Mouse (Mus musculus) layer of hippocampus, postnatal 10 days (tissue): Measurements from ENCODE around the gene Llgl2. TPM values are rescaled to one million over a fixed set of nuclear protein-coding genes. Genes with fewer than 3 reads are reported as not detected.

Source experiments
- DNase-seq, 2 experiments: peaks; one replicate each; pipeline ENCODE4 v3.0.0; 2021; ENCODE audit warnings: low spot score in 2 of 2
- total RNA-seq, 2 experiments: library from RNA; stranded (reverse); gene quantifications; 2 replicates each; pipeline ENCODE4 v1.2.3; 2021

Llgl2 gene
- total RNA-seq, 2 experiments from 2014 or later: 0.73 to 1.0 TPM

DNA sequence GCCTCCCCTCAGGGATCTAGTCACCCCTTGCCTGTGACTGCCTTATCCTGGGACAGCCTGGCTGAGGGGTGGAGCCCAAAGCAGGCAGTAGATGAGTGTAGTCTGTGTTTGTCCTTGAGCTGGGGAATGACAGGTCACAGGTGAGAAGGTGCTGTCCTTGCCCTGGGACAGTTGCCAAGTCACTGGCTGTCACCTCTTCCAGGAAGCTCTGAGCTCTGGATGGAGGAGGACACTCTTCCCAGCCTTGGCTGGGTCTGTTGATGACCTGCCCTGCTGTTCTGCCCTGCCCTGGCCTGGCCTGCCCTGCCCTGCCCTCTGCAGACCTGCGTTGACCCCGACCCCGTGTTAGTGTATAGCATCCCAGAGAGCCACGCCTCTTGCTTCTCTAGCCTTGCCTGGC lies 48.6 kb downstream of the Llgl2 start:
- DNase-seq: no peak

DNA sequence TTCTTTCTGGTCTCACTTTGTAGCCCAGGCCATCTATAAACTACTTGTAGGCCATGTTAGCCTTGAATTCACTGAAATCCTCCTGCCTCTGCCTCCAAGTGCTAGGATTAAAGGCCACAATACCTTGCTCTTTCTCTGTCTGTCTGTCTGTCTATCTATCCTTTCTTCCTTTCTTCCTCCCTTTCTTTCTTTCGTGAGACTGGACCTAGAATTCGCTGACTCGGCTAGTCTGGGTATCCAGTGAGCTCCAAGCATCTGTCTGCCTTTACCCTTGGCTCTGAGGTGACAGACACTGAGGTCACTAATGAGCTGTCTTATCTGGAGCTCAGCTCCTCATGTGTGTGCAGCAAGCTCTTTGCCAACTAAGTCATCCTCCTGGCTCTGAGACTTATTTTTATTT lies 52.1 kb downstream of the Llgl2 start:
- DNase-seq: no peak

DNA sequence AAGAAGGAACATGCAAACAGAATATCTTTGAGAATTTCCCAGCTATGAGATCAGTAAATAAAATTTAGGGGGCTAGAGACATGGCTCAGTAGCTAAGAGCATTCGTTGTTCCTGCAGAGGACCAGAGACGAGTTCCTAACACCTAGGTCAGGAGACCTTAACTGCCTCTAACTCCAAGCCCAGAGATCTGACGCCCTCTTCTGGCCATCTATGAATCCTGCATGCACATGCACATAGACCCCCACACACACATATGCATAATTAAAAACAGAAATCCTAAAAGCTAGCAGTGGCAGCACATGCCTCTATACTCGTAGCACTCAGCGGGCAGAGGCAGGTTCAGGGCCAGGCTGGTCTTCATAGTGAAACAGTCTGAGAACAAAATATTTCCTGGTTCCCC lies 52.6 kb downstream of the Llgl2 start:
- DNase-seq: no peak

DNA sequence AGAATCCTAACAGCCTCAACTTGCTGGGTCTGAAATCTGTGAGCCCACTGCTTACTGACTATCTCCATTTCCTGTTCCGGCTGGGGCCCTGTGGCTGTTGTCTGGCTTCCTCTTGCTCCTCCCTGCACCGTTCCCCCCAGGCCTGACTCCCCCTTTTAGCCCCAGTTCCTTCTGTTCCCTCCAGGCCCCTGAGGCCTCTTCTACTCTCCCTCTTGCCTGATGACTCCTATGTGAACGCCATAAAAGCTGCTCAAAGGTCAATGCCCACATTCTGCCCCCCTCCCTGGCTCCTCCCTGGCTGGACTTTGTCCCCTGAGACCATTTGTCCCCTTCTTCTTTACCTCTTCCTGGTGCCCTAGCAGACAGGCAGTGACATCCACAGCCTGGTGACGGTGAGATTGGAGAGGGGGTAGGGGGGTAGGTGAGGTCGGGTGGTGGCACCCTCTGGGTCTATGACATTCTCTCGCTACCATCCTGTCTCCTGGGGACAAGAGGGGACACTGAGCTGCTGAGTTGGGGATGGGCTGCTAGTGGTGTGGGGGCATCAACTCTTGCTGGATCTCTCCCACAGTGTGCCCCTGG lies 53.4 kb downstream of the Llgl2 start:
- DNase-seq: no peak

DNA sequence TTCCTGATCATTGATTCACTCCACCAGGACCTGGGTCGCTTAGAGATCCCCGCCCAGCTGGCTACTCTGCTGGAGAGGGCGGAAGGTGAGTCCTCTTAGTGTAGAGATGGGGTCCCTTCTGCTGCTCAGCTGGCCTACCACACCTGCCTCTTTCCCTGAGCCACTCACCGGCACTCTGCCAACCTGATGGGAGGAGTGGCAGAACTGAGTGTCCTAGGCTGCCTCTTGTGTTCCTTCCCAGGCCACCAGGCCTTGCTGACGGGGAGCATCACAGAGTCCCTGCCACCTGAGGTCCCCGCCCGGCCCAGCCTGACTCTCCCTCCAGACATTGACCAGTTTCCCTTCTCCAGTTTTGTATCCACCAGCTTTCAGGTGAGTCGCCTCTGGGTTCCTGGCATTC lies 54.2 kb downstream of the Llgl2 start:
- DNase-seq: no peak

DNA sequence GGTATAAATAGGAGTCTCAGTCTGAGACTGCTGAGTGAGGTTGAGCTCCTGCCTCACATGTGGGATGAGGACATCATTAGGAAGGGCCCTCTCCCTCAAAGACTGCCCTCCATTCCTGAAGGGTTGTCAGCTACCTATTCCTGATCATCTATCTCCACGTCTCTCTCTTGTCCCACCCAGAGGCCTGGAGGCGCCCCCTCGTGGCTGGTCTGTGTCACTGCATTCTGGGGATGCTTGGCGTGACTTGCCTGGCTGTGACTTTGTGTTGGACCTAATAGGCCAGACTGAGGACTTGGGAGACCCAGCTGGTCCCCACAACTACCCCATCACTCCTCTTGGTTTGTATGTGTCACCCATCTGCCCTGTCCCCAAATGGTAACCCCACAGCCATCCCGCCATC lies 57.2 kb downstream of the Llgl2 start:
- DNase-seq: no peak

DNA sequence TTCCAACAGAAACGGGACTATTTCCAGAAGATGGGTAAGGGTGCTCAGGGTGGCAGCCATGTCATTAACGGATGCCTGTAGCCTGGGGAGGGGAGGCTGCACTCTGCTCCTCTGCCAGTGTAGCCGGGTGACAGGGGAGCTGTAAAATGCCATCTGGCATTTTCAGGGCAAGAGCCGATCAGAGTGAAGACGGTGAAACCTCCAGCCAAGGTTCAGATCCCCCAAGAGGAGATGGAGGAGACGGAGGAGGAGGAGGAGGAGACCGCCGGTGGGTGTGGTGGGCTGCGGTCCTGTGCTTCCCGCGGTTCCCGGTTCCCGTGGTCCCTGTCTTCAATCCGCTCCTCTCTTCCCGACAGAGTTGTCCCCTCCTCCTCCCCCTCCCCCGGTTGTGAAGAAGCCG lies 59.4 kb downstream of the Llgl2 start:
- no peak for DNase-seq

DNA sequence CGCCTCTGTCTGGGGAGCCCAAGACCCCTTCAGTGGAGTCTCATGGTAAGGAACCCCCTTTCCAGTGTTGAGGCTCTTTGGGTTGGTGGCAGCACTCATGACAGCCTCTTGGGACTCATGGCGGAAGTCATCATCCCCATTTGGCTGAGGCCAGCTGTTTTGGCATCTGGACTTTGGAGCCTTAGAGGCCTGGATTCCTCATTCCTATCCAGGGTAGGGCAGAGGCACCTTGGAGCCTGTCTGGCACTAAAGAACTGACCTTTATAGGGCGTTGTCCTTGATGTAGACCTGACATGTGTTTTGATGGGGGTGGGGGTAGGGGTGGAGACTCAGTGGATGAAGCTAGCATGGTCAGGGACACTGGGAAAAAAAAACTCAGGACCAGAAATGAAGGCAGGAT lies 60.5 kb downstream of the Llgl2 start:
- no peak for DNase-seq

DNA sequence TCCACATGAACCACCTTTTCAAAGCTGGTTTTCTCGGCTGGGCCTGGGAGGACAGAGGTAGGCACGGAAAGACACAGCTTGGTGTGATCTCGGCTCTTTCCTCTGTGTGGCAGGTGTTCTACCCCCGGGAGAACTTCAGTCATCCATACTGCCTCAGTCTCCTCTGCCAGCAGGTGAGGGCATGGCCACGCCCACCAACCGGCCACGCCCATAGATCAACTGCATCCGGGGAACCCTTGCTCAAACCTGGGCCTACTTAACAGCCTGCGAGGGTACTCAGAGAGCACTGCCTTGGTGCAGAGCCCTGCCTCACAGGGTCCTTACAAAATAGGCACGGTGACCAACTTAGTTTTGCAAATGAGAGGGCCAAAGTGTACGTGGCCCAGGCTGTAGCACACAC lies 61.4 kb downstream of the Llgl2 start:
- DNase-seq: no peak

DNA sequence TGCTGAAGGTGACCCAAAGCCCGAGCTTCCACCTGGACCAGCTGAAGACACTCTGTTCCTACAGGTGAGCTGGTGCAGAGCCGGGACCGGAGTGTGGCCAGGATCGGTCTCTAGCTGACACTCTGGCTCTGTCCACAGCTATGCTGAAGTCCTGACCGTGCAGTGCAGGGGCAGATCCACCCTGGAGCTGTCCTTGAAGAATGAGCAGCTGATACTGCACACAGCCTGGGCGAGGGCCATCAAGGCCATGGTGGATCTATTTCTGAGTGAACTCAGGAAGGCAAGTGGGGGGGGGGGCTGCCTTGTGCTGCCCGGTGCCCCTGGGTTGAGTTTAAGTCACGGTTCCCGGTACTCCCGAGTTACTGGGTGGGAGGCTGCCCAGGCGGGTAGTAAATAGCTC lies 62.6 kb downstream of the Llgl2 start:
- no peak for DNase-seq

DNA sequence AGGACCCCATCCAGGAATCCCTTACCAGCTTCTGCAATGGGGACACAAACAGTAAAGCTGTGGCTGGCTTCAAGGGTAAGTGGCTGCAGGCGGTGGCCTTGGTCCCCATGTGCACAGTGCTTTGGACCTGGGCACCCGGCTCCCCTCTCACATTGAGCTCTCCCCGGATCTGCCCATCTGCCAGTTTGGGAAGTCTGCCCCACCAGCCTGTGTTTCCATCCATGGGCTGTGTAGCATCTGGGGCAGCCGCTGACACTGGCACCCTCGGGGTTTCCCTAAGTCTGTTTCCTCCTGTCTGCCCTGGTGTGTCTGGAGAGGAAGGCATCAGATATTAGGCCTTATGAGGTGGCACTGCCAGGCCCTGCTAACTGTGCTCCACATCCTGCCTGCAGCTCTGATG lies 64.2 kb downstream of the Llgl2 start:
- DNase-seq: peak in 1 of 2 experiments; percentile 31

DNA sequence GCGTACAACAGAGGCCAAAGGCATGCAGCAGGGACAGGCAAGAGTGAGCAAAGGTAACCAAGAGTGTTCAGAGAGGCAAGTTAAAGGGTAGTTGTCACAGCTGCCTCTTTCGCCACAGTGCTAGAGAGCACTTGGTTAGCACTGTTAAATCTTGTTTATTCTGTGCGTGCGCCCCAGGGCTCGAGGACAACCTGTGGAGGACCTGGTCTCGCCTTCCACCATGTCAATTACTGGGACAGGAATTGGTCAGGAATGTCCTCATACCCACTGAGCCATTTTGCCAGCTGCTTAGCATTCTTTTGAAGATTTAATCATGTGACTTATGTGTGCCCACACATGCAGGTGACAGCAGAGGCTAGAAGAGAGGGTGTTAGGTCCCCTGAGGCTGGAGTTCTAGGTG lies 65.3 kb downstream of the Llgl2 start:
- no peak for DNase-seq

DNA sequence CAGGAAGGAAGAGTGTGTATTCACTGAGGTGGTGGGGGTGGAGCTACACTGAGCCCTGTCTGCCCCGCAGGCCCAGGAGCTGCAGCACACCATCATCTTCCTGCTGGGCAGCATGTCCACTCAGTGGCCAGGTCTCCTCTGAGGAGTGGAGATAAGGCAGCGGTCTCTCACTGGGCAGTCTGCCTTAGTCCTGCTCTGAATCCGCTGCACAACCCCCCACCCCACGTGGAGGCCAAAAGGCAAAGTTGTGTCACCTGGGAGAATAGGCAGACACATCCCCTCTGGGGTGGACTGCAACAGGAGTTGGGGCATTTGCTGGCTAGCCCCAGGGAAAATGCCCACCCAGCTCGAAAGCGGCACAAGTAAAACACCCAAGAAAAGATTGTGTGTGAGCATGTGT lies 68.4 kb downstream of the Llgl2 start:
- DNase-seq: no peak

DNA sequence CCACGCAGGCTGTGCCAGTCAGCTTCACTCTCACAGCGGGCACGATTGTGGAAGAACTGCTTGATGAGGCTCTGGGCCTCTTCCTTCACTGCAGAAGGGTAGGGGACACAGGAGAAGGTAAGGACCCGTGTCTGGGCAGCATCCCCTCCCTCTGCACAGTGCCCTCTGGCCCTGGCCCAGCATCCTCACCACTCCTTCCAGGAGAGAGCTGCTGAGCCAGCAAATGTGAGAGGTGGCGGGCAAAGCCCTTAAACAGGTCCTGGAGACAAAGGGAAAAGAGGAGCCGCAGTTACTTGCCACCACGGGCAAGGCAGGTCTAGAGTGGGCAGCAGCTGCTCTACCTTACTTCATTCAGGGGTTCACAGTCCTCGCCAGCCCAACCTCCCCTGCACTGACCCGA lies 69.2 kb downstream of the Llgl2 start:
- DNase-seq: no peak

DNA sequence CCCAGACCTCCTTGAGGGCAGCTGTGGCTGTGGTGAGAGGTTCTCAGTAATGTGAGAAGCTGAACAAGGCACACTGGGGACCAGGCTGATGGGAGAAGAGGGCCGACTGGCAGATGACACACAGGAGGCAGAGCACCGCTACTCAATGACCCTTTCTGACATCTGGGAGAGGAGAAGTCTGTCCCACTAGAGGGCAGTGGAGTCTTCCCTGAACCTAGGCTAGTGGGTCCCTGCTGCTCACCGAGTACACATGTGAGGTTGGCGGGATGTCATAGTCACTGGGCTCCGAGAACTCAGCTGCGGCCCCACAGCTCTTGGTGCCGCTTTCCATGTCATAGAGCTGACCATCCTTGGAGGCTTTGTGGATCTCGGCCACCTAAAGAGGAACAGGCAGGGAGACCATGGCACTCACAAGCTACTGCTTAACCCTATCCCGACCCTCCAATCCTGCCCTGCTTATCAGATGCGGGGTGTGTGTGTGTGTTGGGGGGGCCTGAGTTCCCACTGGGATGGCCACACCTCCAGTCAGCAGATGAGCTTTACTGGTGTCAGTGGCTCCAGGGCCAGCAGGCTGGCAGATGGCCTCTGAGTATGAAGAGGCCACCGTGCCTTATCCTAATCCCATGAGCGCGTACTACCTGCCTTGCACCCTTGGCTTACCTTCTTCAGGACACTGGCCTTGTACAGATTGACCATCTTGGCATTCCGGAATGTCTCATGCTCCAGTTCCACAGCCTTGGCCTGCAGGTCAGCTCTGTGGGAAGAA lies 71.1 kb downstream of the Llgl2 start:
- DNase-seq: no peak

DNA sequence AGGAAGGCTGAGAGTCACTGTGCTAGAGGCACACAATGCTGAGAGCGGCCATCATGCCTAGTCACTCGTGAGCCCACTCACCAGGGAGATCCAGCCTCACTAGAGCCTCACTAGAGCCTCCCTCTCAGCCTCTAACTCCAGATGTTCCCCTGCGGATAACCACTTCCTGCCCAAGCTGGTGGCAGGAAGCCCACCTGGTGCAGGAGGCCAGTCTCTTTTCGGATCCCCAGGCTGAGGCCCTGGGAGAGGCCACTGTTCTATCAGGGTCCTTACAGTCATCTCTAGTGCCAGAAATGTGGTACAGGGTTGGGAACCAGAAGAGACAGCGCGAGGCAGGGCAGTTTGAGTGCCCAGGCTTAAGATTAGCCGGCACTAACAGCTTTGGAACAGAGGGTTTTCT lies 74.6 kb downstream of the Llgl2 start:
- DNase-seq: no peak

DNA sequence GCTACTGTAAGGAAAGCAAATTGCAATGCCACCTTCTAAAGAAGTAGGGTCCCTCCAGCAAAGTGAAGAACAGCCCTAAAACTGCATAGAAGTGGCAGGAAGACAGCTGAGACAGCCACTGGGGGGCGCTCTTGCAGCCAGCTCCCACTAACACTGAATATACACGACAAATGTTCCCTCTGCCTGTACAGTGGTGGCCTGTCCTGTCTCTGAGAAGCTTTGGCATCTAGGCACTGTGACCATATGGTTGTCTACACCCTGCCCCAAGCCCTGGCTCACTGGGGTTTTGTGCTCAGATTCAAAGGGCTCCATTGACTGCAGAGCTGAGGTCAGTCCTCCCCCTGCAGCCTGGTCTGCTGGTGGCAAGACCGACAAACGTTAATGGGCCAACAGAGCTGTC lies 75.0 kb downstream of the Llgl2 start:
- peak; percentile 59 to 69 for DNase-seq

DNA sequence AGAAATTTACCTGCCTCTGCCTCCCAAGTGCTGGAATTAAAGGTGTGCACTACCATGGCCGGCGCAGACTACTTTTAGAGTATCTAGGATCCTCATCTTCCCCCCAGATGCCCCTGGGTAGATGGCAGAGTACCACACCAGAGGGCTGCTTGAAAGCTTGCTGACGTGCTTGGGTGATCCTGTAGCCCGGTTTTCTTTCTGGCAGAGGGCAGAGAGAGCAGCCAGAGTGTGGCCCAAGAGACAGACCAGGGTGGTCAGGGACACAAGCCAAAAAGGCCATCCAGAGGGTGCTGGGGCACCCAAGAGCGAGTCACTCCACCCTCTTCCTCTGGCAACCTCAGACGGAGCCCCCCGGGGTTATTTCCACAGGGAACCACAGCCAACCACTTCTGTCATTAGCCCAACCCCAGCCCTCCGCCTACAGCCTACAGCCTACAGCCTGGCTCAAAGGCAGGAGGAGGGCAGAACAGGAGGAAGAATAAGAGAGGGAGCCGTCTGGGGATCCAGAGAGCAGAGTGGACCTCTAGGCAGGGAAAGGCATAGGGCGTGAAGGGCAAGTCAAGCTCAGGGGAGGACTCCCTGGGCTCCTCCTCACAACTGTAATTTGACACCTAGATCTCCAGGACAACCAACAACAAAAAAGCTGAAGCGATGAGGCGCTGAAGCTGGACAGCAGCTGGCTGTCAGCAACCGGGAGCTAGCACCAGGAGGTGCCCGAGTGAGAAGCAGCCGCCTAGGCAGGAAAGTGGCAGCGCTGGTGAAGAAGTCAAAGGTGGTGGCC lies 75.8 kb downstream of the Llgl2 start, which contains the start of gene Smim5:
TSS of gene Smim5 (plus strand) at position 481 of the 781 bp plus-strand sequence.
- DNase-seq: no peak

DNA sequence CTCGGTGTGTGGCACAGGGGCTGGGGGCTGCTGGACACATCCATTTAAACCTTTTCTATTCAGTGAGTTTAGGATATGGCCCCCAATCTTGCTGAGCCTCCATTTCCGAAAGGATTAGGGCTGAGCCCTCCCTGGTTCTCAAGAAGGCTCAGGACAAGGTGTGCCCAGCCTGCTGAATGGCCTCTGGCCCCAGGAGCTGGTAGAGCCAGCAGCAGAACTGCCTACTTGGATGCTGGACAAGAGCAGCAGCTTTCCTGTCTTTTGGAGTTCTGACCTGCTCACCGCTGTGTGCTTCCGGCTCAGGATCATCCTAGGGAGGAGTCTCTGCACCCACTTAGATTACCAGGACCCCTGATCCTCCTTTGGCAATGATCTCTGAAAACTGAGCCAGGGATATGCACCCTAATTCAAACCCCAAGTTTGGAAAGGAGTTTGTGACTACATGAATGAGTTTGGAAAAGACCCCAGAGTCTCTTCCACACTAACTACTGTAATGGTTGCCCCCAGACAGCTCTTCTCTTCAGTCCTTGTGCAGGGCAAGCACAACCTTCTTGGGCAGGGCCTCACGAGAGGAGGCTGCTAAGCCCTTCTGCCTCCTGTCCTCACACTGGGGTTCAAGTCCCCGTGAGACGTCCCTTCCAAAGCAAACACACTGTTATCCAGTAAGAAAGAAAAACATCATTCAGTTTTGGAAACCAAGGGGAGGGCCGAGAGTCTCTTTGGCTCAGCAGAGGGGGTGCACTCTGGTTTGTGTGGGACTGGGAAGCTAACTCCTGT lies 76.9 kb downstream of the Llgl2 start:
- DNase-seq: no peak

DNA sequence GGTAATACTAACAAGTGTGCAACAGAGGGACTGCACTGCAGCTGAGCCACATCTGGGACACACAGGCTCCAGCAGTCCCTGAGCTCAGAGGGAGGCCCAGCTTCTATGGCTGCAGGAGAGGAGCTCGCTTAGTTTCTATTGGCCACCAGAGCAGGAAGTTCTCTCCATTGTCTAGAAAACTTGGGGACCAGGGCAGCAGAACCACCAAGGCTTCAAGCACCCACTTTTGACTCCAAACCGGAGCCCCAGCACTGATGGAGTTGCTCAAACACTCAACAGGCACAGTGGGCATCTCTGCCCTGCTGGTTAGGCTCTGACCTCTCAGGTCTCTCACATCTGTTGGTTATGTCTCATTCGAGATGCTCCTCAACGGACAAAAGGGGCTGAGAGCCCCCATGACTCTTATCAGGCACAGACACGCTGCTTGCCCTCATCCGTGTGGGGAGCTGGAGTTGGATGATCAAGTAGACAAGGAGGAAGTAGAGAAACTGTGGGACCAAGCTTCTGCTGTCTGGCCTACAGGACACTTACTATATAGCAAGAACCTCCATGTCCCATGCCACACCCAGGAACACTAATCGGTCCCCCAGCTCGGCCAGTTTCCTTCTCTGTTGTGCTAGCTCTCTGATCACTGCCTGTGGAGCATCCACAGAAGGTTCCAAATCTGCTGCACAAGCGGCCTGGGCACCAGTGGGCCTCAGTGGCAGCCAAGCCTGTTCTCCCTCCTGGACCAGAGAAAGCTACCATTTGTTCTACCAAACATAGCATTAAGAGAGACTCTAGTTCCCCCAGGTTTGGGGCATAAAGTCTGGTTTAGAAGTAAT lies 77.7 kb downstream of the Llgl2 start:
- no peak for DNase-seq

DNA sequence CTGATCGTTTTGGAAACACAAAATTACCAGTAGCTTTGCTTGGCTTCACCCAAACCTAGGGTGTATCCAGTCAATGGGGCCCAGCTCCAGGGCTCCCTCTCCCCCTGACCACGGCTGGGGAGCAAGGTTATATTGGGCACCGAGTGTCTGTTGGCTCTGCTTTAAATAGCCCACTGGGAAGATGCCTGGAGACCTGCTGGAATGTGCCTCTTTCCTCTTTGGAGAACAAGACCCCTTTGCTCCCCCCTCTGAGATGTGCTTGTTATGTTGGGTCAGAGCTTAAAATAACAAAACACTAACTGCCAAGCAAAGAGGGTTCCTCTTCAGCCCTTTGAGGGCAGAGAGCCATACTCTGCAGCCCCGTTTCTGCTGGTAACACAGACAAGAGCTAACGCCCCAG lies 78.3 kb downstream of the Llgl2 start:
- DNase-seq: no peak
